Mouse (Mus musculus): Measurements from ENCODE around the gene Ankrd1. TPM values are rescaled to one million over a fixed set of nuclear protein-coding genes. Genes with fewer than 3 reads are reported as not detected.

Gene Ankrd1
- 8.3 and 16.0 TPM in 2 replicates for polyA plus RNA-seq (2012; rRNA removed)

DNA sequence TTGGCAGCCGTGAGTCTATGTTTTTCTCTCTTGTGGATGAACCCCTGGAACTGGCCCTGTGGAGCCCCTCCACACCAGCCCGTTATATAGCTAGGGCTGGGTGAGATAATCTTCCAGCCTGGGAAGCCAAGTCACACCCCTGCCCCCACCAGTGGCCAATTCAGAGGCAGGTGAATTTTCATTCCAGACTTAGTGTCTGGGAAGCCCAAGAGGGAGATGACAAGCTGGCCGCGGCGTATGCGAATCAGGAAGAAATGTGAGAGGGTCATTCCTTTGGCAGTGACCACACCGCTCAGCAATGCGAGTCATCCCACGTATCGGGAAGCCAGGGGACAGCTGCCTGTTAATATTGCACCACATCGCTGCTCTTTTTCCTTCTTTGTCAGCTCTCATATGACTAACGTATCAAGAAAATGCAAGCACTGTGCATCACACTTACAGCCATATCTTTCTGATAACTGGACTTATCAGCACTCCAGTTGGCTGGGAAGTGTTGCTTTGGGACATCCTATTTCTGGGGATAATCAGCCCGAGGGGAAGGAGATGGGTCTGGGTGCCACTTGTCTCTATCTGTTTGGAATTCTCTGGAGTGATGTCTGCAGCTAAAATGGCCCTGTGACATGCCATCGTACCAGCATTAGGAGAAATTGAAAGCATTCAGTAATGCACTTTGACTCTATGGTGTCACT lies at the start of gene Ankrd1:
Gene Ankrd1, minus strand, starts transcription at position 317 of the 689 bp plus-strand sequence.
- no peak for DNase-seq
- Histone ChIP-seq H3K4me3 (replicated peaks; ENCODE audit: extremely low read depth, low read depth, low read length) (no peak within 1 kb of the TSS), H3K4me1 (ENCODE audit: control insufficient read depth, insufficient read depth, low read length) (no peaks in the 10 kb centered on the region)
- 45% methylated on average over 14 of the region's 14 CpGs for WGBS
- TF ChIP-seq POLR2A (IDR thresholded peaks at IDR 0.05; ENCODE audit: borderline replicate concordance, extremely low read depth, low read depth, low read length): no peak
- no peak for TF ChIP-seq CTCF (IDR thresholded peaks at IDR 0.05; ENCODE audit: insufficient read depth, low read length)

DNA sequence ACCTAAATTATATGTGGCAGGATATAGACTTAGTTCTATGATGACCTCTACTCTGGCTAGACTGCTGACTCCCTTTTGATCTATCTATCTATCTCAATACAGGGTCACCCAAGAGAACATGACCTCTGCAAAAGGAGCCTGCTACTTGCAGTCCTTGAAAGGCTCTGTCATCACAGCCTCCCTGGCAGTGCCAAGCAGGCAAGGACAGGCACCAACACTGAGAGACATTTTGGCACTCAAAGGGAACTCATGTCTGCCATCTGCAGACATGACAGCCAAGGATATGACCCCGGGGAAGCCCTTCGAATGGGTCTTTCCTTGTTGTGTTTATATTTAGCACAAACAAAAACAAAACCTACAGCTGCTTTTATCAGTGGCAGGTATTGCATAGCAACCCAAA lies 49.2 kb upstream of the Ankrd1 start:
- WGBS: 70% methylated on average over 2 of the region's 2 CpGs
- Histone ChIP-seq H3K4me1 (ENCODE audit: control insufficient read depth, insufficient read depth, low read length) (no peaks in the 10 kb centered on the region), H3K4me3 (replicated peaks; ENCODE audit: extremely low read depth, low read depth, low read length) (no peak overlapping the region)
- no peak for DNase-seq
- TF ChIP-seq POLR2A (IDR thresholded peaks at IDR 0.05; ENCODE audit: borderline replicate concordance, extremely low read depth, low read depth, low read length): no peak

DNA sequence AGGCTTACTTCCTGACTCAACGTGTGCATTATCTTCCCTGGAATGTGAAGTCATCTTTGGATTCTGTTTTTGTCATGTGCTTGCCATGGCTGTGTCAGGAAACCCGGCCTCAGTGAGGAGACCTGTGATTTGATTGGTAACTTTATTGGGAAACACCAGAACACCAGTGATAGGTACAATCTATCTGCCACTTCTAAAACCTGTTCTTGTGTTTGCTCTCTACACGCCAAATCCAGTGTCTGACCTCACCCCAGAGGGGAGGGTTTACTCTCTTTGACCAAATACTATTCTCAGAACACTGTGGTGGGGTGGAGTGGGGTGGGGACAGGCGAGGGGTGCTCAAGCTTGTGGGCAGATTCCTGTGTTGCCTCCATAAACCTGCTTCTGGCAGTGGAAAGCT lies 48.2 kb upstream of the Ankrd1 start:
- no peak for TF ChIP-seq CTCF (IDR thresholded peaks at IDR 0.05; ENCODE audit: insufficient read depth, low read length)
- no peak for TF ChIP-seq POLR2A (IDR thresholded peaks at IDR 0.05; ENCODE audit: borderline replicate concordance, extremely low read depth, low read depth, low read length)
- H3K4me1 ChIP-seq (ENCODE audit: control insufficient read depth, insufficient read depth, low read length): no peaks in the 10 kb centered on the region
- DNase-seq: no peak
- H3K4me3 ChIP-seq (replicated peaks; ENCODE audit: extremely low read depth, low read depth, low read length): no peak overlapping the region
- WGBS: 46% methylated on average over 4 of the region's 4 CpGs

DNA sequence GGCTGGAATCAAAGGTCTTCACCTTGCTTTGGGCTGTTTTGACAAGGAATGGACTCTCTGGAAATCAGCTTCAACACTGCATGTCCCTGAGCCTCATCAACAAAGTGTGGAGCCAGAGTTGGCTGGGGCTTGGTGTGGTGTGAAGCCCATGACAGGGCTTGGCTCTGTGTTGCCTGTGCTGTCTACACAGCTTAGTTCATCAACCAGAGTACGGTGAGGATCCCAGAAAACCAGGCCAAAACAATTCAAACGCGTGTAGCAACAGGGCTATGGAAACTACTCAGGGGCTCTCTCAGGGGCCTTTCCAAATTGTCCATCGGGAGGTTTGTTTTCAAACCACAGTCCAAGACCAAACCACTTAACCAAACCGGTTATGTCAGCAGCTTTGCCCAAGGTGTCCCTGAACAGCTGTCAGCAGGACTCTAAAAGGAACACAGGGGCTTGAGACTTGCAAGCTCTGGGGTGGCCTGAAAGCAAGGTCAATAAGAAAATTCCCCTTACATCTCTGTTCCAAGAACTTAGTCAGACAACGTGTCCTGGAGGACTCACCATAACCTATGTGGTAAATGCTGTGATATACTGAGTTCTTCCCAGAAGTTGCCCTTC lies 47.5 kb upstream of the Ankrd1 start:
- 40% methylated on average over 6 of the region's 6 CpGs for WGBS
- TF ChIP-seq POLR2A (IDR thresholded peaks at IDR 0.05; ENCODE audit: borderline replicate concordance, extremely low read depth, low read depth, low read length) (no peak), CTCF (IDR thresholded peaks at IDR 0.05; ENCODE audit: insufficient read depth, low read length) (no peak)
- DNase-seq: no peak

DNA sequence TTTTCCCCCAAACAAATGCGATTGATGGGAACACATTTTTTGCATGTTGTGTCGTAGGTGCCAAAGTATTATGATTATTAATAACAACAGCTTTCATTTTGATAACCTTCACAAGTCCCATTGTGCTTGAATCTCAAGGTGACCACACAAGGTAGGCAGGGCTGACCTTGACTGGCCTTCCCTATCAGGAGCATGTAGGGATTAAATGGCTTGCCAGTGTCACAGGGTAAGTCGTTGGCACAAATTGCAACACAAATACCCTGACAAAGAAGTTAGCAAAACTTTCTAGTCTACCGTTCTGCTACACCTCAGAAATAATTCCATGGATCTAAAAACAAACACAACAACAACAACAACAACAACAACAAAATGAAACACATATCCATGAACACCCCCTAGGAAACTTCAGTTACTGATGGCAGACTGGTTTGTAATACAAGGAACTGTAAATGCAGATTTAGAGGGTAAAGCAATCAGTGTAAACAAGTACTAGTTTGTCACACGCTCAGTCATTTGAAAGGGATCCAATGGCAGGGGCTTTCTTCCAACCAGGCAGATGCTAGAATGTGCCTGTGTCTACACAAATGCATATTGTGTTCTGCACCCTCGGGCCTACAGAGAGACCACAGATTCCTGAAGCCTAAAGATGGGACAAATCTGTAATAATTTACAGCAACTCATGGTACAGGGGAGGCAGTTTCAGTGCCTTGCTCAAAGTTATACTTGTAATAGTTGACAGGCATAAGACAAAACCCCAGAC lies 46.7 kb upstream of the Ankrd1 start:
- TF ChIP-seq POLR2A (IDR thresholded peaks at IDR 0.05; ENCODE audit: borderline replicate concordance, extremely low read depth, low read depth, low read length) (no peak), CTCF (IDR thresholded peaks at IDR 0.05; ENCODE audit: insufficient read depth, low read length) (no peak)
- H3K4me1 ChIP-seq (ENCODE audit: control insufficient read depth, insufficient read depth, low read length): no peaks in the 10 kb centered on the region
- no peak overlapping the region for H3K4me3 ChIP-seq (replicated peaks; ENCODE audit: extremely low read depth, low read depth, low read length)
- DNase-seq: no peak
- 64% methylated on average over 6 of the region's 6 CpGs for WGBS

More for the DNA sequence above, 47.5 kb upstream of the Ankrd1 start:
- Histone ChIP-seq H3K4me3 (replicated peaks; ENCODE audit: extremely low read depth, low read depth, low read length) (no peak overlapping the region), H3K4me1 (ENCODE audit: control insufficient read depth, insufficient read depth, low read length) (no peaks in the 10 kb centered on the region)

DNA sequence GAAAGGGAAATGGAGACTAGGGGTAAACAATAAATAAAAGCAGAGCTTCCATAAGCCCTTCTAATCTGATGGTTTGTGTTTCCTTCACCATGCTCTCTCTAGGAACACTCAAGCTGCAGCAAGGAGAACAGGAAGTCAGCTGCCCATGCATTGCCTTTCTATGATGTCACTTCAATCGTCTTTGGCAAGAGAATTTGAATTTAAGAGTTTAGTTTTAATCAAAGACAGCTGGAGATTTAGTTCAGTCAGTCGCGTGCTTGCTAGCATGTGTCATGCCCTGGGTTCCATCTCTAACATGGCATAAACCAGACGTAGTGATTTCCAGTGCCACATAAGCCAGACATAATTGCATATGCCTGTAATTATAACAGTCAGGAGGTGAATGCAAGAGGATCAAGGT lies 45.5 kb upstream of the Ankrd1 start:
- DNase-seq: no peak
- no peak overlapping the region for H3K4me3 ChIP-seq (replicated peaks; ENCODE audit: extremely low read depth, low read depth, low read length)
- H3K4me1 ChIP-seq (ENCODE audit: control insufficient read depth, insufficient read depth, low read length): no peaks in the 10 kb centered on the region
- WGBS: 59% methylated on average over 4 of the region's 4 CpGs
- no peak for TF ChIP-seq POLR2A (IDR thresholded peaks at IDR 0.05; ENCODE audit: borderline replicate concordance, extremely low read depth, low read depth, low read length)
- no peak for TF ChIP-seq CTCF (IDR thresholded peaks at IDR 0.05; ENCODE audit: insufficient read depth, low read length)

DNA sequence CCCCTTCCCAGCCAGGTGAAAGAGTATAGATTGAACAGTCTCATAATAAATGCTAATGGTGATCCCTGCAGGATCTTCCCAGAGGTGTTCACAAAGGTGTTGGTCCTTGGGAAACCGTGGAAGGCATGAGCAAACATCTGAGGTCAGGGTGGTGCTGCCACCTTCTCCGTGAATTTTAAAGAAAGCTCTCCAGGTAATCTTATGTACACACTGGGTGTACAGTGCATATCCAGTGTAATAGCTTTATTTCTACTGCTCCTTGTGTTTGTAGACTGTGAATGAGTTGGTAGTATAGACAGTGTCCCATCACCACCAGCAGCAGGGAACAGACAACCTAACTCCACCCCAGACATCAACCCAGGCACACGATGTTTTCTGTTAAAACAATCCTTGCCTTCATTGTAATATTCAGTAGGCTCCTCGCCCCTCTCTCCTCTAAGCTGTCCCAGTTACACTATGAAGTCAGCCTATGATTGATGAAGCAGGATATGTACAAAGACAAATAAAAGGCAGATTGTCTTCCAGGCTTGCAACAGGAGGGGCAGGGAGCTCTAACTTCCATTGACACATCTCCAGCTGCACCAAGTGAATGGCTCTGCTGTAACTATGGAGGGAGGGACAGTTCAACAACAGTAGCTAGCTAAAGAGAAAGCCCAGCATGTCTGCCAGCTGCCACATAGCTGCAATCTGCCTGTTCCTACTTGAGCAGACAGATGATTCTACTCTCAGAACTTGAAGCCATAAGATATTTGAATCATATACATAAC lies 30.5 kb upstream of the Ankrd1 start:
- DNase-seq: no peak
- no peak for TF ChIP-seq POLR2A (IDR thresholded peaks at IDR 0.05; ENCODE audit: borderline replicate concordance, extremely low read depth, low read depth, low read length)
- TF ChIP-seq CTCF (IDR thresholded peaks at IDR 0.05; ENCODE audit: insufficient read depth, low read length): no peak
- WGBS: 37% methylated on average over 4 of the region's 4 CpGs
- Histone ChIP-seq H3K4me3 (replicated peaks; ENCODE audit: extremely low read depth, low read depth, low read length) (no peak overlapping the region), H3K4me1 (ENCODE audit: control insufficient read depth, insufficient read depth, low read length) (no peaks in the 10 kb centered on the region)

DNA sequence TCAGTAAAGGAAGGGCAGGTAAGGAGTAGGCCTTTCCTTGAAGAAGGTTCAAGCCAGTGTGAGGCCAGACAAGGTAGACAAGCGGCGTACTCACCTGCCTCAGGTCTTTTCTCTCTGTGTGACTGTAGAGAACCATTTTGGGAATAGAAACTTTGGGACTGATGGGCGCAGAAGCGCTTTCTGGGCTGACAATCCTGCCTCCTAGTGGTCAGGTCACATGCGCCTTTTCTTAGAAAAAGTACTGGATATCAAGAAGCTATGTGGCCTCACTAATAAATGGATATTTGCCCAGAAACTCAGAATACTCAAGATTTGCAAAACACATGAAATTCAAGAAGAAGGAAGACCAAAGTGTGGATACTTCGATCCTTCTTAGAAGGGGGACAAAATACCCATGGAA lies 28.7 kb upstream of the Ankrd1 start:
- DNase-seq: no peak
- H3K4me3 ChIP-seq (replicated peaks; ENCODE audit: extremely low read depth, low read depth, low read length): no peak overlapping the region
- TF ChIP-seq CTCF (IDR thresholded peaks at IDR 0.05; ENCODE audit: insufficient read depth, low read length) (0 out of 2 replicates have a peak, but pooled peaks have one; percentile 4), POLR2A (IDR thresholded peaks at IDR 0.05; ENCODE audit: borderline replicate concordance, extremely low read depth, low read depth, low read length) (no peak)
- 95% methylated on average over 6 of the region's 6 CpGs for WGBS
- H3K4me1 ChIP-seq (ENCODE audit: control insufficient read depth, insufficient read depth, low read length): no peaks in the 10 kb centered on the region

DNA sequence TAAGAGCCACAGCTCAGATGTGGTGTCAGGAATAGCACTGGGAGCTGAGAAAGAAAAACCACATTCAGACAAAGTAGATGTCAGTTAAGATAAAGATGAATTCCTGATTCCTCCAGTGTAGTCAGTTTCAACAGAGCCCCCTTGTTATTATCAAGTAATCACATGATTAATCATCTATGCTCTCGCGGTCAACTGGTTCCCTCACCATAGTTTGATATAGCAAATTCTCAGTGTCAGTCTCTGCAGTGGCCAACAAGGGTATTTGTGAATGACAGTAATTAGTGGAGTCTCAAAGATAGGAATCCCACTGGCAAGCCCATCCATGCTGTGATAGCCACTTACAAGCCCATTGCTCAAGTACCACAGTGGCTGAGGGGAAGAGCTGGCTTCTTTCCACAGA lies 23.7 kb upstream of the Ankrd1 start:
- no peak overlapping the region for H3K4me3 ChIP-seq (replicated peaks; ENCODE audit: extremely low read depth, low read depth, low read length)
- TF ChIP-seq POLR2A (IDR thresholded peaks at IDR 0.05; ENCODE audit: borderline replicate concordance, extremely low read depth, low read depth, low read length) (no peak), CTCF (IDR thresholded peaks at IDR 0.05; ENCODE audit: insufficient read depth, low read length) (no peak)
- H3K4me1 ChIP-seq (ENCODE audit: control insufficient read depth, insufficient read depth, low read length): no peaks in the 10 kb centered on the region
- 78% methylated on average over 2 of the region's 2 CpGs for WGBS
- DNase-seq: no peak
